Mouse (Mus musculus) kidney, postnatal 36 days (tissue): ENCODE measurements at regions not wholly inside any gene's neighbourhood (a gene's known extent, or its start where the extent isn't known, plus 50 kb on each side); places are given as distances from the start of the nearest gene placed in this dataset.

Experiments
- DNase-seq, 2 experiments: peaks; one replicate each; pipeline ENCODE4 v3.0.0; 2021 to 2022; ENCODE audit warnings: mixed read lengths in 2 of 2

GRCm38 (mm10) chr5:29142957-29143356 is 52.8 kb upstream of the Rnf32 start:
- no peak for DNase-seq

- DNase-seq: no peak
These were observed 53.3 kb upstream of the Rnf32 start for GRCm38 (mm10) chr5:29142502-29142901.

- DNase-seq: no peak
These were observed 58.3 kb upstream of the Rnf32 start for GRCm38 (mm10) chr5:29137481-29137880.

- peak; percentile 32 to 33 for DNase-seq
These were observed 63.5 kb upstream of the Rnf32 start for GRCm38 (mm10) chr5:29132261-29132660.

GRCm38 (mm10) chr5:29131762-29132161 is 64.0 kb upstream of the Rnf32 start:
- no peak for DNase-seq

GRCm38 (mm10) chr5:29129724-29130123 is 66.1 kb upstream of the Rnf32 start:
- no peak for DNase-seq

GRCm38 (mm10) chr5:29116942-29117341 is 78.8 kb upstream of the Rnf32 start:
- no peak for DNase-seq

GRCm38 (mm10) chr5:29112531-29112930 is 83.3 kb upstream of the Rnf32 start:
- DNase-seq: no peak

GRCm38 (mm10) chr5:29107276-29107675 is 88.5 kb upstream of the Rnf32 start:
- DNase-seq: no peak

- DNase-seq: no peak
These were observed 112.5 kb upstream of the Rnf32 start for GRCm38 (mm10) chr5:29083288-29083687.

- DNase-seq: no peak
These were observed 141.4 kb upstream of the Rnf32 start for GRCm38 (mm10) chr5:29054393-29054792.

- peak; percentile 16 to 72 for DNase-seq
These were observed 159.2 kb upstream of the Rnf32 start for GRCm38 (mm10) chr5:29036636-29037035.

- no peak for DNase-seq
These were observed 162.3 kb upstream of the Rnf32 start for GRCm38 (mm10) chr5:29033462-29033997.

- no peak for DNase-seq
These were observed 165.3 kb upstream of the Rnf32 start for GRCm38 (mm10) chr5:29030525-29030924.

GRCm38 (mm10) chr5:29029957-29030356 is 165.8 kb upstream of the Rnf32 start:
- DNase-seq: no peak

GRCm38 (mm10) chr5:29025045-29025444 is 170.7 kb upstream of the Rnf32 start:
- DNase-seq: no peak

- no peak for DNase-seq
These were observed 203.0 kb upstream of the Rnf32 start for GRCm38 (mm10) chr5:28992796-28993195.

- no peak for DNase-seq
These were observed 215.9 kb upstream of the Rnf32 start for GRCm38 (mm10) chr5:28979932-28980331.

GRCm38 (mm10) chr5:28970404-28970803 is 225.4 kb upstream of the Rnf32 start:
- no peak for DNase-seq

- DNase-seq: peak; percentile 1 to 52
These were observed 240.8 kb upstream of the Rnf32 start for GRCm38 (mm10) chr5:28955036-28955435.

- DNase-seq: no peak
These were observed 248.3 kb upstream of the Rnf32 start for GRCm38 (mm10) chr5:28947465-28947864.

- peak in 1 of 2 experiments; percentile 8 for DNase-seq
These were observed 252.0 kb upstream of the Rnf32 start for GRCm38 (mm10) chr5:28943571-28944316.

- no peak for DNase-seq
These were observed 254.8 kb upstream of the Rnf32 start for GRCm38 (mm10) chr5:28940972-28941371.

- no peak for DNase-seq
These were observed 276.3 kb upstream of the Rnf32 start for GRCm38 (mm10) chr5:28919296-28920063.
